Mouse (Mus musculus) G1E (cell line): Measurements from ENCODE around the gene Pfkp.

Experiments used
- CTCF ChIP-seq: IDR thresholded peaks from 2 replicates; pipeline ENCODE4 v1.5.1; 2012; ENCODE audit warnings: low read depth, low read length, inconsistent platforms, mixed read lengths
- POLR2AphosphoS5 ChIP-seq: IDR thresholded peaks from 2 replicates; pipeline ENCODE4 v1.6.1; 2012; ENCODE audit warnings: low read depth, low read length, inconsistent platforms; ENCODE audit not compliant: insufficient replicate concordance
- TAL1 ChIP-seq: conservative IDR thresholded peaks from 2 replicates; pipeline ENCODE4 v1.6.1; 2012; ENCODE audit warnings: low read depth, low read length, inconsistent platforms, mixed read lengths

GRCm38 (mm10) chr13:6647992-6648668 lies 447 bp downstream of the Pfkp start:
- no peak for TF ChIP-seq CTCF
- no peak for TF ChIP-seq POLR2AphosphoS5
- TF ChIP-seq TAL1 = no peak
